Mouse (Mus musculus): ENCODE results near the gene Ufsp1. TPM values are rescaled to one million over a fixed set of nuclear protein-coding genes. Genes with fewer than 3 reads are reported as not detected.

Gene Ufsp1
- total and polyA plus RNA-seq, 3 experiments: 6.9 to 16.1 TPM; not detected in 1

DNA sequence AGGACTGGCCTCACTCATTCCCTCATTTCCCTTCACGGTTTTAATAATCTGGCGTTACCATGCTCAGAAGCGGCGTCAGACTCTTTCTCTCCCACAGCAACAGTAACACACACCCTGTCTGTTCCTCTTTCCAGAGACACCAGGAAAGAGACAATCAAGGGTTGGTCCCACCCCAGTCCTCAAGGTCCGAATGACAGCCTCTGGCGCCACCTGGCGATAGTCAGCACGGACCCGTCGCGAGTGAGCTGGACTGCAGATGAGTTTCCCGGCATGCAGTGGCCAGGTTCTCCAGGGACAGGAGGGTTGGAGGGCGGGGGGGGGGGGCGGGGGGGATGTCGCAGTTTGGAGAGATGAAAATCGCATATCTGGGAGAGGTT, 7.8 kb upstream of the Ufsp1 start (continued):
- TF ChIP-seq POLR2AphosphoS5 (IDR thresholded peaks at IDR 0.05; ENCODE audit: borderline replicate concordance, low read depth, low read length) (no peak), RCOR1 (IDR thresholded peaks at IDR 0.05; ENCODE audit: low read depth, low read length) (no peak), ETS1 (IDR thresholded peaks at IDR 0.05; ENCODE audit: low read depth, low read length) (peak; percentile 52; the same call in 1 of the 2 replicates), ZKSCAN1 (IDR thresholded peaks at IDR 0.05; ENCODE audit: low read depth, low read length) (no peak), ZNF384 (IDR thresholded peaks at IDR 0.05; ENCODE audit: low read depth, low read length) (0 out of 2 replicates have a peak, but pooled peaks have one; percentile 14), MYC (IDR thresholded peaks at IDR 0.05; ENCODE audit: low read depth, low read length) (0 out of 2 replicates have a peak, but pooled peaks have one; percentile 65), EP300 (IDR thresholded peaks at IDR 0.05; ENCODE audit: low read depth in 1 of 2, low read length in 2 of 2) (no peak), TAL1 (IDR thresholded peaks at IDR 0.05; ENCODE audit: low read length) (no peak), KAT2A (conservative IDR thresholded peaks at IDR 0.05; ENCODE audit: low read depth, low read length) (no peak)

DNA sequence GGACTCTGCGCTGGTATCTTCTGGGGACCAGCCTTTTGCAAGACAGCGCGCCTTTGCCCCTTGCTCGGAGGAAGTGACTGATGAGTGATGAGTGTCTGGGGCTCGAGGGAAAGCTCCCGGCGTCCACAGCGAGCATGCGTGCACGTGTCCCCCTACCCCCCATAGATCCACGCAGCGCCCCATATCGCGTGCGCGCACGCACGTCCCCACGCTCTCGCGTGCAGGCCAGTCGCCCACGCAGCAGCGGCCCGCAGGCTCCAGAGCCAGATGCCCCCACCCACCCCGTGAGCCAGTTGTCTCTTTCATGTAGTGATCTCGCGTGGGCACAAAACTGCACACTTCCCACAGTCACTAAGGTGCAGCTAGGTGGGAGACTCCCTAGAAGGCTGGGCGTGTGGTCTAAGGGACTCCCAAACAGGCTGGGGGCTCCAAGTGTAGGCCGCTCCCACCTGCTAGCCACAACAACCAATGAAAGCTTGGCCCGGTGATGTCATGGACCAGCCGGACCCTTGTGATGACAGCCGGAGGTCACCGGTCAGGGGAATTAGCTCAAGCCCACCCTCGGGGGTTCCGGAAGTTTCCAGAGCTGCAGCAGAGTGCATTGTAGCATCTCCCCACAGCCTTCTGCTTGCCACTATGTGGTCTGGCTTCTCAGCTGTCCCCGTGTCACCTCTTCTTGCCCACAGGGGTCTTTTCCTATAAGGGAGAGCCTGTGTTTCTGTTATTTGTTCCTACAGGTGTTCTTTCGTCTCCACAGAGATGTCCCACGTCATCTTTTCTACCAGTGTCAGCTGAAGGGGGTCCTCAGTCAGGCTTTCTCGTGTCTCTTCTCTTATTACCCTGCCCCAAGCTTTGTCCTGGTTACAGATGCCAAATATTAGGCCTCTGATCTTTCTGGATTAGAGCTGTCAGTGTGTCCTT, 7.1 kb upstream of the Ufsp1 start, which contains the start of gene Ache:
TSS of gene Ache (plus strand) at position 488 of the 921 bp plus-strand sequence.
- TF ChIP-seq SIN3A (IDR thresholded peaks at IDR 0.05; ENCODE audit: low read length) (peak; percentile 64; the same call in 1 of the 2 replicates), BHLHE40 (IDR thresholded peaks at IDR 0.05; ENCODE audit: borderline replicate concordance, low read depth, low read length) (peak; percentile 63; the same call in 1 of the 2 replicates), CTCF (IDR thresholded peaks at IDR 0.05 in 2 of 3, conservative IDR thresholded peaks at IDR 0.05 in 1 of 3; ENCODE audit: control insufficient read depth in 1 of 3, insufficient read depth in 1 of 3, low read depth in 2 of 3, low read length in 3 of 3, poor library complexity in 1 of 3, severe bottlenecking in 1 of 3) (no peak; a peak in 1 of 6 replicates), NELFE (IDR thresholded peaks at IDR 0.05; ENCODE audit: low read depth, low read length) (no peak), CHD1 (IDR thresholded peaks at IDR 0.05; ENCODE audit: low read depth, low read length) (0 out of 2 replicates have a peak, but pooled peaks have one; percentile 42), TAL1 (IDR thresholded peaks at IDR 0.05; ENCODE audit: low read length) (peak; percentile 5; the same call in 1 of the 2 replicates), USF1 (IDR thresholded peaks at IDR 0.05; ENCODE audit: low read depth, low read length) (peak; percentile 35; the same call in 1 of the 2 replicates), MXI1 (IDR thresholded peaks at IDR 0.05; ENCODE audit: low read depth, low read length) (peak; percentile 64), USF2 (IDR thresholded peaks at IDR 0.05; ENCODE audit: borderline replicate concordance in 1 of 2, insufficient read depth in 1 of 2, low read depth in 1 of 2, low read length in 2 of 2) (peak in 1 of 2 experiments; percentile 28; a peak in 1 of 4 replicates), MYC (IDR thresholded peaks at IDR 0.05; ENCODE audit: low read depth, low read length) (peak; percentile 34; the same call in 1 of the 2 replicates), MAX (IDR thresholded peaks at IDR 0.05; ENCODE audit: low read length) (peak; percentile 62), SMC3 (IDR thresholded peaks at IDR 0.05; ENCODE audit: low read depth, low read length) (peak; percentile 21; the same call in 1 of the 2 replicates), NRF1 (IDR thresholded peaks at IDR 0.05; ENCODE audit: insufficient read depth, low read depth, low read length, poor library complexity, severe bottlenecking) (peak; percentile 45; the same call in 1 of the 2 replicates), TCF12 (IDR thresholded peaks at IDR 0.05; ENCODE audit: low read depth, low read length) (no peak), GABPA (IDR thresholded peaks at IDR 0.05; ENCODE audit: low read depth, low read length) (no peak), ZMIZ1 (IDR thresholded peaks at IDR 0.05; ENCODE audit: low read depth, low read length) (0 out of 2 replicates have a peak, but pooled peaks have one; percentile 34), POLR2A (IDR thresholded peaks at IDR 0.05; ENCODE audit: control insufficient read depth in 1 of 2, insufficient read depth in 1 of 2, low read depth in 1 of 2, low read length in 2 of 2, poor library complexity in 1 of 2) (peak; percentile 8 to 36; a peak in 1 of 4 replicates), ETS1 (IDR thresholded peaks at IDR 0.05; ENCODE audit: low read depth, low read length) (peak; percentile 1), MAZ (IDR thresholded peaks at IDR 0.05; ENCODE audit: low read depth, low read length) (peak; percentile 7)
- Histone ChIP-seq H3K27me3 (ENCODE audit: control insufficient read depth in 1 of 2, insufficient read depth in 2 of 2, low read length in 2 of 2) (no peaks in the 10 kb centered on the region), H3K27ac (ENCODE audit: control insufficient read depth, low read depth, low read length) (peak within 1 kb of the TSS; percentile 75), H3K9me3 (replicated peaks; ENCODE audit: insufficient read depth, low read length) (no peaks in the 10 kb centered on the region), H3K9ac (ENCODE audit: control insufficient read depth, low read depth, low read length, poor library complexity, severe bottlenecking) (peak within 1 kb of the TSS; percentile 86), H3K4me1 (ENCODE audit: control insufficient read depth in 1 of 2, insufficient read depth in 2 of 2, low read length in 2 of 2) (peaks cover 3 to 27% of the 10 kb centered on the region in 2 experiments), H3K36me3 (ENCODE audit: control insufficient read depth in 1 of 2, insufficient read depth in 2 of 2, low read length in 2 of 2) (peaks cover 0 to 17% of the 10 kb centered on the region in 2 experiments; a peak in 2 of 4 replicates), H3K79me2 (ENCODE audit: control insufficient read depth, insufficient read depth, low read length, poor library complexity) (peaks cover 7% of the 10 kb centered on the region; the same call in 1 of the 2 replicates), H3K4me3 (ENCODE audit: control insufficient read depth in 1 of 2, insufficient read depth in 1 of 2, low read depth in 2 of 2, low read length in 2 of 2) (peak within 1 kb of the TSS; percentile 70 to 89)
- peak; percentile 74 for DNase-seq (ENCODE audit: low read depth, low spot score)

All from MEL (cell line).